Mouse (Mus musculus): ENCODE data around the gene Gbx2.

The Gbx2 gene

GRCm38 (mm10) chr1:89940961-89941524 is 10.1 kb upstream of the Gbx2 start:
- Histone ChIP-seq H3K9me3 (ENCODE audit: low read length) (no peaks in the 10 kb centered on the region), H3K4me3 (replicated peaks; ENCODE audit: low read length) (peak overlapping the region; percentile 78), H3K27me3 (ENCODE audit: insufficient read depth, low read length) (peaks cover 65% of the 10 kb centered on the region), H3K4me1 (replicated peaks; ENCODE audit: low read depth, low read length) (peaks cover 64% of the 10 kb centered on the region), H3K36me3 (ENCODE audit: insufficient read depth, low read length) (no peaks in the 10 kb centered on the region)
- TF ChIP-seq CTCF (conservative IDR thresholded peaks at IDR 0.05; ENCODE audit: low read length) (no peak), NANOG (IDR thresholded peaks at IDR 0.05; ENCODE audit: borderline replicate concordance, low read length) (no peak), POU5F1 (IDR thresholded peaks at IDR 0.05; ENCODE audit: borderline replicate concordance, low read length) (no peak)

GRCm38 (mm10) chr1:89939981-89940726 is 9.2 kb upstream of the Gbx2 start:
- no peaks in the 10 kb centered on the region for H3K36me3 ChIP-seq (ENCODE audit: insufficient read depth, low read length)
- peaks cover 73% of the 10 kb centered on the region for H3K4me1 ChIP-seq (replicated peaks; ENCODE audit: low read depth, low read length)
- peak overlapping the region; percentile 75 for H3K4me3 ChIP-seq (replicated peaks; ENCODE audit: low read length)
- H3K27me3 ChIP-seq (ENCODE audit: insufficient read depth, low read length) = peaks cover 65% of the 10 kb centered on the region
- no peaks in the 10 kb centered on the region for H3K9me3 ChIP-seq (ENCODE audit: low read length)
- TF ChIP-seq CTCF (conservative IDR thresholded peaks at IDR 0.05; ENCODE audit: low read length) = peak; percentile 75
- no peak for TF ChIP-seq NANOG (IDR thresholded peaks at IDR 0.05; ENCODE audit: borderline replicate concordance, low read length)

- H3K27me3 ChIP-seq (ENCODE audit: insufficient read depth, low read length) = peaks cover 68% of the 10 kb centered on the region
Measured at GRCm38 (mm10) chr1:89939596-89939960, 8.6 kb upstream of the Gbx2 start.

GRCm38 (mm10) chr1:89938884-89939595 is 8.1 kb upstream of the Gbx2 start:
- H3K9me3 ChIP-seq (ENCODE audit: low read length) = no peaks in the 10 kb centered on the region
- H3K27me3 ChIP-seq (ENCODE audit: insufficient read depth, low read length) = peaks cover 68% of the 10 kb centered on the region
- H3K4me3 ChIP-seq (replicated peaks; ENCODE audit: low read length) = peak overlapping the region; percentile 75; the same call in 1 of the 2 replicates
- H3K36me3 ChIP-seq (ENCODE audit: insufficient read depth, low read length) = no peaks in the 10 kb centered on the region
- peaks cover 84% of the 10 kb centered on the region for H3K4me1 ChIP-seq (replicated peaks; ENCODE audit: low read depth, low read length)
- TF ChIP-seq POU5F1 (IDR thresholded peaks at IDR 0.05; ENCODE audit: borderline replicate concordance, low read length) = no peak
- TF ChIP-seq CTCF (conservative IDR thresholded peaks at IDR 0.05; ENCODE audit: low read length) = peak; percentile 95

More at GRCm38 (mm10) chr1:89939596-89939960, 8.6 kb upstream of the Gbx2 start:
- peaks cover 79% of the 10 kb centered on the region for H3K4me1 ChIP-seq (replicated peaks; ENCODE audit: low read depth, low read length)
- no peaks in the 10 kb centered on the region for H3K36me3 ChIP-seq (ENCODE audit: insufficient read depth, low read length)
- no peaks in the 10 kb centered on the region for H3K9me3 ChIP-seq (ENCODE audit: low read length)
- H3K4me3 ChIP-seq (replicated peaks; ENCODE audit: low read length) = peak overlapping the region; percentile 75
- TF ChIP-seq CTCF (conservative IDR thresholded peaks at IDR 0.05; ENCODE audit: low read length) (no peak), POU5F1 (IDR thresholded peaks at IDR 0.05; ENCODE audit: borderline replicate concordance, low read length) (no peak), NANOG (IDR thresholded peaks at IDR 0.05; ENCODE audit: borderline replicate concordance, low read length) (no peak)

GRCm38 (mm10) chr1:89935493-89936348 is 4.7 kb upstream of the Gbx2 start:
- Histone ChIP-seq H3K27me3 (ENCODE audit: insufficient read depth, low read length) (peaks cover 68% of the 10 kb centered on the region), H3K4me1 (replicated peaks; ENCODE audit: low read depth, low read length) (peaks cover 88% of the 10 kb centered on the region), H3K36me3 (ENCODE audit: insufficient read depth, low read length) (no peaks in the 10 kb centered on the region), H3K4me3 (replicated peaks; ENCODE audit: low read length) (peak overlapping the region; percentile 58), H3K9me3 (ENCODE audit: low read length) (no peaks in the 10 kb centered on the region)
- TF ChIP-seq NANOG (IDR thresholded peaks at IDR 0.05; ENCODE audit: borderline replicate concordance, low read length) (no peak), CTCF (conservative IDR thresholded peaks at IDR 0.05; ENCODE audit: low read length) (no peak), POU5F1 (IDR thresholded peaks at IDR 0.05; ENCODE audit: borderline replicate concordance, low read length) (no peak)

GRCm38 (mm10) chr1:89934316-89935260 is 3.6 kb upstream of the Gbx2 start:
- peak overlapping the region; percentile 58 for H3K4me3 ChIP-seq (replicated peaks; ENCODE audit: low read length)
- H3K36me3 ChIP-seq (ENCODE audit: insufficient read depth, low read length) = no peaks in the 10 kb centered on the region
- peaks cover 72% of the 10 kb centered on the region for H3K27me3 ChIP-seq (ENCODE audit: insufficient read depth, low read length)
- H3K4me1 ChIP-seq (replicated peaks; ENCODE audit: low read depth, low read length) = peaks cover 82% of the 10 kb centered on the region
- H3K9me3 ChIP-seq (ENCODE audit: low read length) = no peaks in the 10 kb centered on the region
- no peak for TF ChIP-seq CTCF (conservative IDR thresholded peaks at IDR 0.05; ENCODE audit: low read length)
- 0 out of 2 replicates have a peak, but pooled peaks have one; percentile 11 for TF ChIP-seq NANOG (IDR thresholded peaks at IDR 0.05; ENCODE audit: borderline replicate concordance, low read length)

- Histone ChIP-seq H3K4me1 (replicated peaks; ENCODE audit: low read depth, low read length) (peaks cover 82% of the 10 kb centered on the region), H3K27me3 (ENCODE audit: insufficient read depth, low read length) (peaks cover 79% of the 10 kb centered on the region), H3K4me3 (replicated peaks; ENCODE audit: low read length) (peak overlapping the region; percentile 35; the same call in 1 of the 2 replicates), H3K9me3 (ENCODE audit: low read length) (no peaks in the 10 kb centered on the region), H3K36me3 (ENCODE audit: insufficient read depth, low read length) (peaks cover 6% of the 10 kb centered on the region)
- TF ChIP-seq NANOG (IDR thresholded peaks at IDR 0.05; ENCODE audit: borderline replicate concordance, low read length) (no peak), POU5F1 (IDR thresholded peaks at IDR 0.05; ENCODE audit: borderline replicate concordance, low read length) (no peak), CTCF (conservative IDR thresholded peaks at IDR 0.05; ENCODE audit: low read length) (no peak)
Measured at GRCm38 (mm10) chr1:89933786-89934185, 2.8 kb upstream of the Gbx2 start.

Data from E14TG2a.4 (cell line).